Mouse (Mus musculus): ENCODE results near the gene Tspear.

DNA sequence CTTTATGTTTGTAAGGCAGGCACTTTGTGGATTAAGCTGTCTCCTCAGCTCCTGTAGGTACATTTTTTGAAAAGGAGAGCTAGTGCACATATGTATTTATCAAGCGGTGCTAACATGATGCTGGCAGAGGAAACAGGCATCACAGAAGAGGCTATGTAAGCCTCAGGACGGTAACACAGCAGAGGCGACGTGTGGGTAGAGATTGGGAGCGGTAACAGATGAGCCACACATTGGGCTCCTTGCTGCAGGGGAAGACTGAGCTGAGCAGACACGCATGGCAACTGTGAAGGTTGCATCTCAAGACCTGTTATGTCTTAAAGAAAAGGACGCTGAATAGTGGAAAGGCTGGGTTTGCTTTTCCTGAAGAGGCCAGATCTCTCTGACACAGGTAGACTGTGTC lies 3.4 kb upstream of the Tspear start:
- TF ChIP-seq CTCF (IDR thresholded peaks at IDR 0.05; ENCODE audit: control insufficient read depth, insufficient read depth, insufficient replicate concordance, low read depth, low read length), result no peak
- TF ChIP-seq POLR2A (IDR thresholded peaks at IDR 0.05; ENCODE audit: control insufficient read depth, low read depth, low read length), result no peak

Data from testis, adult 2 months (tissue).